Mouse (Mus musculus) neutrophil, adult 5-6 weeks (primary cell): ENCODE measurements around the gene Lrrd1. TPM values are rescaled to one million over a fixed set of nuclear protein-coding genes. Genes with fewer than 3 reads are reported as not detected.

ENCODE experiments used
- total RNA-seq: library from RNA; stranded (forward); fragments of 200-1000 nt; gene quantifications from 2 replicates; pipeline ENCODE4 v1.2.3, GENCODE M21; 2017

Lrrd1 gene
- total RNA-seq, 1 experiment from 2014 or later = 1.2 TPM

Other genes with a start within 250 kb of the Lrrd1 start
- gene Pex1, start 249.1 kb upstream of the Lrrd1 start, total RNA-seq = 13.4 and 18.2 TPM in 2 replicates
- 45.5 and 67.2 TPM in 2 replicates for gene Rbm48, start 248.6 kb upstream of the Lrrd1 start, total RNA-seq
- gene Tmbim7, start 194.0 kb upstream of the Lrrd1 start, total RNA-seq = not detected in 2 replicates
- 110 and 118 TPM in 2 replicates for gene Gatad1, start 188.0 kb upstream of the Lrrd1 start, total RNA-seq
- gene Ankib1, start 42.2 kb upstream of the Lrrd1 start, total RNA-seq = 46.7 and 48.1 TPM in 2 replicates
- 106 and 110 TPM in 2 replicates for gene Krit1, start 42.0 kb upstream of the Lrrd1 start, total RNA-seq
- 27.6 and 29.1 TPM in 2 replicates for gene Mterf1a, start 48.8 kb downstream of the Lrrd1 start, total RNA-seq
- gene Akap9, start 82.9 kb downstream of the Lrrd1 start, total RNA-seq = 107 and 130 TPM in 2 replicates